Mouse (Mus musculus): ENCODE measurements around the gene Camta1.

Camta1 gene

GRCm38 (mm10) chr4:150964635-150965554 is 896.8 kb downstream of the Camta1 start:
- peak; percentile 96 for DNase-seq

- no peak for DNase-seq
Observed at GRCm38 (mm10) chr4:150963711-150964110, 898.0 kb downstream of the Camta1 start.

GRCm38 (mm10) chr4:150962231-150962630 is 899.4 kb downstream of the Camta1 start:
- no peak for DNase-seq

GRCm38 (mm10) chr4:150958536-150958935 is 903.1 kb downstream of the Camta1 start:
- DNase-seq: no peak

DNA sequence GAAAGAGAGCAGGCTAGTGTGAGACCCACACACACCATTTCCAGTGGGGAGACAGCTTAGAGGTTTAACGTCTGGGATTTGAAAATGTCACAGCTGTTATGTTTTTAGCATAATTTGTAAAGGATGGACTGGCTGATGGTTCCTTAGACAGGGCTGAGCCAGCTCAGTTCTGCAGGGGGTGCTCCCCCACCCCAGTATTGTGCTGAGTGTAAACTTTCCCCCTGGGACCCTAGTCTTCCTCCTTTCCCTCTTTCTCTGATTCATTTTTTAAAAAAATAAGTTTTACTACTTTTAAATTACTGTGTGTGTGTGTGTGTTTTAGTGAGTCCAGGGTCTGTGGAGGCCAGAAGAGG is 904.6 kb downstream of the Camta1 start:
- no peak for DNase-seq

- DNase-seq: no peak
Observed at GRCm38 (mm10) chr4:150956369-150957105, 905.1 kb downstream of the Camta1 start.

DNA sequence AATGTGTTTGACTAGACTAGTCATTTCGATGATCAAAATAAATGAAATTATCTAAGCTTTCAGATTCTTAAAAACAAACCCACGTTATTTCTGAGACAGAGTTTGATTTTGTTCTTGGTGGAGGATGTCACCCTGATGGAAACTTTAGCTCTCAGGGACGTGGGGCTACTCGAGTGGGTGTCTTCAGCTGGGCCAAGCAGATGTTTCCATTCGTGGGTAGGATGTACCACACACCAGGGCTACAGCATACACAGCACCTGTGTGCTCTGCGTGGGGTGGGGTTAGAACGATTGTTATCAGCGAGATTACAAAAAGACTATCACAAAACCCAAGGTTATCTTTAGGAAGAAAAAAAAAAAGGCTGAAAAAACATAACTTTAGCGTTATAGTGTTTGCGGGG is 910.7 kb downstream of the Camta1 start:
- DNase-seq: no peak

GRCm38 (mm10) chr4:150944707-150945106 is 917.0 kb downstream of the Camta1 start:
- no peak for DNase-seq

GRCm38 (mm10) chr4:150939991-150940651 is 921.6 kb downstream of the Camta1 start:
- peak; percentile 56 for DNase-seq

GRCm38 (mm10) chr4:150938063-150938452 is 923.6 kb downstream of the Camta1 start:
- peak; percentile 51 for DNase-seq

DNA sequence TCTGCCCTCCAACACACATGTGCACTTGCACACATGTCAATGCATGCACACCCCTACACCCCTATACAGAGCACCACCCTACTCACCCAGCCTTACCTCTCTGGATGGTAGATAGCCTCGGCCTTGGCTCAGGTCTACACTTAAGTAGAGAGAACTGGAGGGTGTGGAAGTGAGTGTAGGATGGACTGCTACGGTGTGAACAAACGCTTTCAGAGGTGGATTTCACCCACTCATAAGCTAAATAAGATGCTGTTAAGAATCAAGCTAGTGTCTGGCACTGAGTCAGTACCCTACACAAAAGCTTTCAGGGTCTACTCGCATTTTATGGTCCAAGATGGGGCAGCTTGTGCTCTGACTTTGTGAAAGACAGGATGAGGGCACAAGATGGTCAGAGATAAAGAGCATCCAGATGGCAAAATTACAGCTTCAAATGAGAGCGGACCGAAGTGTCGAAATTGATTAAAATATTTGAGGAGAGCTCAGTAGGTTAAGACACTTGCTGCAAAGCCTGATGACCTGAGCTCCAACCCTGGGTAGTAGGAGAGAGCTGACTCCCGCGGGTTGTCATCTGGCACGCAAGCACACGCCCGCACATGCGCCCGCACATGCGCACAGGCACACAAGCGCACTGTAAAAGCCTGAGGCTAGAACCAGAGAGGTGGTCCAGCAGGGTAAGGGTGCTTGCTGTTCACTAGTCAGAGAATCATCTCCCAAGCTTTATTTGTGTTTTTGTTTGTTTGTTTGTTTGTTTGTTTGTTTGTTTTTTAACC is 924.2 kb downstream of the Camta1 start:
- peak; percentile 65 for DNase-seq

GRCm38 (mm10) chr4:150933503-150933902 is 928.2 kb downstream of the Camta1 start:
- no peak for DNase-seq

DNA sequence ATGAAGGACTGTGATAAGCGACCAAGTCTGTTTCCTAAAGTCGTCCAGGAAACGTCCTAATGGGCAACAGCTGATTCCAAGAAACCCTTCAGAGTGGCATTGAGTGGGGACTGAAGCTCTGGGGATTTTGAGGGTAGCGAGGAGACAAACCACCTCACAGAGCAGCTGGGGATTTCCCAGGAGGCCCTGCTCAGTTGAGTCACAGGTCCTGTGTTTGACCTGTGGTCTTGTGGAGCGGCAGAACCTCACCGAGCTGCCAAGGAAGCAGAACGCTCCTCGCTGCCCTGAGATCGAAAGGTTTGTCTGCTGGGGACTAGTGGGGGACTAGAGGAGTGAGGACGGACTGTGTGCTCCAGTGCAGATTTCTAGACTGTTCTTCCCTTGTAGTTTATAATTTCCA is 933.9 kb downstream of the Camta1 start:
- no peak for DNase-seq

- no peak for DNase-seq
Observed at GRCm38 (mm10) chr4:150926924-150927705, 934.6 kb downstream of the Camta1 start.

DNA sequence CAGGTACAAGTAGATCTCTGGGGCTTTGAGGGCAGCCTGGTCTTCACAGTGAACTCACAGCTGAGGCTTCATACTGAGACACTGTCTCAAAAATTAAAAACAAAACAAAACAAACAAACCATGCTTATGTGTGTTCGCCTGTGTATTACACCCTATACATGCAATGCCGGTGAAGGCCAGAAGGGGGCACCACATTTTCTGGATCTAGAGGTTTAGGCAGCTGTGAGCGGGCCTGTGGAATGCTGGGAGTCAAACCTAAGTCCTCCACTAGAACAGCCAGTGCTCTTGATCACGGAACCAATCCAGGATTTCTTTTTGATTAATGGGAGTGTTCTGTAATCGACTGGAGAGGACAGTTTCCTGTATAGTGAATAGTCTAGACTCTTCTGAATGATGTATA is 935.8 kb downstream of the Camta1 start:
- DNase-seq: peak; percentile 66

DNA sequence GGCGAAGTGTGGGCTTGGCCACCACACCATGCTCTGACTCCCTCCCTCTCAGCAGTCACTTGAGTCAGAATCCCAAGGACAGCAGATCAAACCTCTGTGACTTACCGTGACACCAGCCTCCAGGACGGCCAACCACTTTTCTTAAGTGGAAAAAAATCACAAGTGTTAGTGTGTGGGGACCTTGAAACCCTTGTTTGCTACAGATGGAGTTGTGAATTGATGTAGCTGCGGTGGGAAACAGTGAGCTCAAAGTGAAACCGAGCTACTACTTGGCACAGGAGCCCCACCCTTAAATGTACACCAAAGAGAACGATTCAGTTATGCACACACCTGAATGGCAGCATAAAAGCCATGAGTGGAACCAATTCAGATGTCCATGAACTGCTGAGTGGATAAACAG is 936.7 kb downstream of the Camta1 start:
- no peak for DNase-seq

DNA sequence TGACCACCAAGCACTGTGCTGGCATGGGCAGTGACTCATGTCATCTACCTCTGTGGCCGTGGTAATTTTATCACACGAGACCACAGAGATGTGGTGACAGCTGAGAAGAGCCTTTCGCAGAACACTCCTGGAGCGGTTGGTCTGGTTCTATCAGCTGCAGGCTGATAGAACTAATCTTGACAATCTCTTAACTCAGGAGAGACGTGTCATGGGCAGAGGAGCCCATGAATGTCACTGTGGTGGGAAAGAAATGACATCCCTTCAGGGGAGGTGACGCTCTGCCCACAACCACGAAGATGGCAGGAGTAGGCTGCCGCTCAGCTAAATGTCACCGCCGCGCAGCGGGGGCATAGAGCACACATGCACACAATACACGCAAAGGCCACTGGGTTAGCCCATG is 937.4 kb downstream of the Camta1 start:
- DNase-seq: peak; percentile 56

DNA sequence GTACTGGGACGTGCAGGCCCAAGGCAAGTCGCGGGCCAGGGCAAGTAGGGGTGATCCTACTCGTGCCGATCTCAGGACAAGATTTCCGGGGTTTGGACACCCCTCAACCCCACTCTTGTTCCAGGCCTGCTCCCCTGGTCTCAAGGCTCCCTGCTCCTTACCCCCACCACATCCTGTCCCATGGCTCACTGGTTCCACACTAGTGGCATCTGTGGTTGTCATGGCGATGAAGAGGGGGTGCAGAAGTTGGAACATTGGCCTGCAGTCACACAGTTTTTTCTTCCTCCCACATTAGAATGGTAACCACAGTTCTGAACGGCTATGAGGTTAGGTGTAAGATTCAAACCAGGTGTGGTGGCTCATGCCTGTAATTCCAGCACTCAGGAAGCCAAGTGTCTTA is 940.5 kb downstream of the Camta1 start:
- DNase-seq: peak; percentile 56

GRCm38 (mm10) chr4:150917336-150918027 is 944.2 kb downstream of the Camta1 start:
- no peak for DNase-seq

DNA sequence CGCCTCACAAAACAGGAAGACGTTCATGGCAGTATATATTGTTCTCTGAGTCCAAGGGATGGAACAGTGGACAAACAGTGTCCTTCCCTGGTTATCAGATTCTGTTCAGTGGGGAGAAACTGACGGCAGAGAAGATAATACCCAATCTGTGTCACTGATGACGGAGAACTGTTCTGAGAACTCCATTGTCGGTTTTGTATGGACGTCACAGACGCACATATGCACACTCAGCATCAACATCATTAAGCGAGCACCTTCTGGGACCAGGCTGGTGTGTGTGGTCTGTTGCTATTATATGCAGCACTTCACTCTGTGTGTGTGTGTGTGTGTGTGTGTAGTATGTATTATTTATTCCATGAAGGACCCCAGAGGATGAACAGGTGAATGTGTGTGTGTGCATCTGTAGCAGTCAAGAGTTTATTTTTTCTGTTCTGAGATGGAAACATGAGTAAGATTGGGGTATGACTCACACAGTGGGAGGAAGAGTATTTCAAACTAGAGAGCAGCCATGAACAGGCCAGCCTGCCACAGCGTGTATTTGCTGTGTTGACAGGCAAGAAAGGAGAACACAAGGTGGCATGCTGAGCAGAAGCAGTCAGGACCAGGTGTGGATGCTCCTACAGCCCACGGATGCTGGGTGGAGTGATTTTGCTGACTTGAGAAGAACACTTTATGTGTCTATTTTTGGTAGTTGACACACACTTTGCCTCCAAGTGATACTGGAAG is 946.3 kb downstream of the Camta1 start:
- no peak for DNase-seq

GRCm38 (mm10) chr4:150914290-150914733 is 947.4 kb downstream of the Camta1 start, which contains the start of the genes Park7 and Tnfrsf9:
TSS of gene Park7 (minus strand) at chr4:150914437.
TSS of gene Tnfrsf9 (plus strand) at chr4:150914562.
- peak; percentile 97 for DNase-seq

Measured in thymus, postnatal 4 days (tissue).